Mouse (Mus musculus) liver, embryonic 15.5 days (tissue): Measurements from ENCODE around the gene Acat1. TPM values are rescaled to one million over a fixed set of nuclear protein-coding genes. Genes with fewer than 3 reads are reported as not detected.

ENCODE experiments used
- polyA plus RNA-seq: library from polyadenylated mRNA; unstranded; fragments of >200 nt; fragmentation: Nextera tagmentation; extraction: Ambion mirVana; gene quantifications from 2 replicates; pipeline ENCODE4 v1.2.1, GENCODE M21; 2015

The Acat1 gene
- polyA plus RNA-seq, 1 experiment from 2014 or later: 107 TPM

Other genes with a start within 250 kb of the Acat1 start
- 4.1 and 5.1 TPM in 2 replicates for gene Kdelc2, start 226.4 kb downstream of the Acat1 start, polyA plus RNA-seq
- 0.66 and 0.88 TPM in 2 replicates for gene 4930550C14Rik, start 208.1 kb downstream of the Acat1 start, polyA plus RNA-seq
- 2.5 and 3.1 TPM in 2 replicates for gene Atm, start 73.6 kb downstream of the Acat1 start, polyA plus RNA-seq
- 6.9 and 7.5 TPM in 2 replicates for gene Npat, start 73.3 kb downstream of the Acat1 start, polyA plus RNA-seq
- 10.0 and 11.6 TPM in 2 replicates for gene Cul5, start 59.6 kb upstream of the Acat1 start, polyA plus RNA-seq
- 0.71 and 0.84 TPM in 2 replicates for gene Rab39, start 95.8 kb upstream of the Acat1 start, polyA plus RNA-seq
- 0.26 and 0.33 TPM in 2 replicates for gene Slc35f2, start 161.2 kb upstream of the Acat1 start, polyA plus RNA-seq
- 6.8 and 12.8 TPM in 2 replicates for gene Sln, start 239.8 kb upstream of the Acat1 start, polyA plus RNA-seq